Mouse (Mus musculus): ENCODE data around the gene Car3.

Car3 gene

DNA sequence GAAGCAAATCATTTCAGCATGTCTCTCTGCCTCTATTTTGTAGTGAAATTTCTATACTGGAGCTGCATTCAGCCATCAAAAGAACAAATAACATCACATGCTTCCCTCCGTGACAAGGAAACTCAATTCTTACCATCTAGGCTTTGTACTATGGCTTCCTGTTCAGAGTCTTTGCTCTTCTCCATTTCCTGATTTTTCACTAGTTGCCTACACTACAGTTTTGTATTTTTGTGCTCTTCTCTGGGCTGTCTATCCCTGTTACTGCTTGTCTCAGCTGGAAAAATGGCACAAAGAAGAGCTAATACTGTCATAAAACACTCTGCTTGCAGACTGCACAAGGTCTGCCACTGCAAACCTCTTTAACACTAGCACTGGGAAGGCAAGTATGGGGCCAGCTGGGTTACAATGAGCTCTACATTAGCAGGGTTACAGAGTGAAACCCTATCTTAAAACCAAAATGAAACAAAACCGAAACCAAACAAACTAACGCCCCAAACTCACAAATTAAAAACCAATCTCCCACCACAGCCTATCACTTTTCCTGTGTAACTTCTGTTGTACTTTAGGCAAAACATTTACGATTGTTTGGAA lies 48.8 kb downstream of the Car3 start:
- DNase-seq (ENCODE audit: low read depth): no peak

DNA sequence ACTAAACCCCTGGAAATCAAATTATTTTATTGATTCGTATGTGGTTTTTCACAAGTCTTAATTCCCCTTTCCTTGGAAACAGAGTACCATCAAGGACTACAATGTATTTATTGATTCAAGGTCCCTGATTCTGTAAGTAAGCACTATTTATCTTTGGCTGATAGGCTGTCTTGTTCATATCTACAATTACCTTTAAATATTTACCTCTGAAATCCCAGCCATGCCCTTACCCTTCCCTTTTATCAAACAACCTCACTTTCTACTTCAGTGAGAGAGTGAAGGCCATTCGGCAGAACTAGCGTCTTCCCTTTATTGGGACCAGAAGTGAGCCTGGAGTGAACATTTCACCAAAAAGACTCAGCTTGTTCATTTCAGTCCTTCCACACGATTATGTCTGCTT lies 50.5 kb downstream of the Car3 start:
- no peak for DNase-seq (ENCODE audit: low read depth)

DNA sequence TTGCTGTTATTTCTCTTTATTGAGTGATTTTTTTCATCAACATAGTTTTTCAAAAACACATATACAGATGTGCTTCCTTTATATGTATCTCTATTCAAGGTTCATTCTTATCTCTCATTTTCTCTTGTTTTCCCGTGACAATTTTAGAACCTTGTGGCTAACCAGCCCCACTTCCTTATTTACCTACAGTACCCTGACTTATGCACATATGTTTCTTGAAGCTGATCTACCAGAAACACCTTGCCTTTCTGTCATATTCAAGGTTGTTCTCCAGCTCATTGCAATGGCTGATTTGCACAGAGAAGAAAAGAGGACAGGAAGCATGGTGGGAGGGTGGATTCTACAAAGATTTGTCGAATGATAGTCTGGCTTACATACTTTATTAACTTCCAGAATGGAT lies 52.0 kb downstream of the Car3 start:
- no peak for DNase-seq (ENCODE audit: low read depth)

DNA sequence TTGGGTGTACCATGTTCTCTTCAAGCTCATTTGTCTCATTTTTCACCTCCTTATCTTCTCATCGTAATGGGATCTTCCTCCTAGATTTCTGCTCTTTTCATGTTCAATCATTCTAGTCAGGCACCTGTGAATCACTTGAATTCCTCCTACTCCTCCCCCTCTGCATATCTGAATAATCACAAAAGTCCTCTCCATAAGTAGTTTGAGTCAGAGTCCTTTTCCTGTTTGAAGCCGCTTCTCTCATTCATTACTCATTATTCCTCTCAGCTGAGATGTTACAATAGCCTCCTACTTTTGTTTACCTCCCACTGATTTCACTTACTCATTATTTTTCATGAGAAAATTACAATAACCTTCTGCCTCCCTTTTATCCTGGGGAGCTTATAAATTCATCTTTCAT lies 53.9 kb downstream of the Car3 start:
- DNase-seq (ENCODE audit: low read depth): no peak
